Mouse (Mus musculus) urinary bladder, adult 2 months (tissue): ENCODE measurements around the gene Slit1. TPM values are rescaled to one million over a fixed set of nuclear protein-coding genes. Genes with fewer than 3 reads are reported as not detected.

Source experiments
- DNase-seq: peaks from one replicate; pipeline ENCODE4 v3.0.0; 2022; ENCODE audit warnings: low spot score
- polyA plus RNA-seq: library from polyadenylated mRNA; depleted of rRNA; stranded (reverse); fragments of >200 nt; gene quantifications from 2 replicates; pipeline ENCODE4 v1.2.3, GENCODE M21; 2012

Gene Slit1
- polyA plus RNA-seq, 1 experiment, result 0.15 TPM

- DNase-seq, result peak; percentile 29
Measured at GRCm38 (mm10) chr19:41655970-41656369, 87.5 kb downstream of the Slit1 start.

- no peak for DNase-seq
Measured at GRCm38 (mm10) chr19:41655089-41655783, 88.2 kb downstream of the Slit1 start.

- no peak for DNase-seq
Measured at GRCm38 (mm10) chr19:41651967-41652366, 91.5 kb downstream of the Slit1 start.

- no peak for DNase-seq
Measured at GRCm38 (mm10) chr19:41649394-41649793, 94.1 kb downstream of the Slit1 start.

- peak; percentile 33 for DNase-seq
Measured at GRCm38 (mm10) chr19:41646947-41647631, 96.4 kb downstream of the Slit1 start.

GRCm38 (mm10) chr19:41643010-41643409 lies 100.5 kb downstream of the Slit1 start:
- no peak for DNase-seq

- no peak for DNase-seq
Measured at GRCm38 (mm10) chr19:41634999-41635398, 108.5 kb downstream of the Slit1 start.

- no peak for DNase-seq
Measured at GRCm38 (mm10) chr19:41634099-41634498, 109.4 kb downstream of the Slit1 start.

- DNase-seq, result no peak
Measured at GRCm38 (mm10) chr19:41629532-41629931, 113.9 kb downstream of the Slit1 start.

GRCm38 (mm10) chr19:41628970-41629369 lies 114.5 kb downstream of the Slit1 start:
- DNase-seq, result no peak

- DNase-seq, result no peak
Measured at GRCm38 (mm10) chr19:41620366-41621092, 122.9 kb downstream of the Slit1 start.

GRCm38 (mm10) chr19:41618771-41619385 lies 124.6 kb downstream of the Slit1 start:
- DNase-seq, result no peak

- no peak for DNase-seq
Measured at GRCm38 (mm10) chr19:41618153-41618657, 125.3 kb downstream of the Slit1 start.

- DNase-seq, result no peak
Measured at GRCm38 (mm10) chr19:41617102-41617501, 126.4 kb downstream of the Slit1 start.

- DNase-seq, result no peak
Measured at GRCm38 (mm10) chr19:41616274-41616673, 127.2 kb downstream of the Slit1 start.

GRCm38 (mm10) chr19:41615606-41616224 lies 127.8 kb downstream of the Slit1 start:
- DNase-seq, result no peak

- no peak for DNase-seq
Measured at GRCm38 (mm10) chr19:41613325-41614087, 130.0 kb downstream of the Slit1 start.

GRCm38 (mm10) chr19:41611683-41612082 lies 131.8 kb downstream of the Slit1 start:
- no peak for DNase-seq

GRCm38 (mm10) chr19:41606208-41606987 lies 137.1 kb downstream of the Slit1 start:
- no peak for DNase-seq

- no peak for DNase-seq
Measured at GRCm38 (mm10) chr19:41600647-41601046, 142.8 kb downstream of the Slit1 start.
